Mouse (Mus musculus) testis, postnatal 14 days (tissue): ENCODE data around the gene Dnajc5g.
A peak's percentile ranks its signal among the peaks of the same experiment; 100 is the strongest.

Source experiments
- DNase-seq: peaks from one replicate; pipeline ENCODE4 v3.0.0; 2021; ENCODE audit warnings: low spot score

Dnajc5g gene

DNA sequence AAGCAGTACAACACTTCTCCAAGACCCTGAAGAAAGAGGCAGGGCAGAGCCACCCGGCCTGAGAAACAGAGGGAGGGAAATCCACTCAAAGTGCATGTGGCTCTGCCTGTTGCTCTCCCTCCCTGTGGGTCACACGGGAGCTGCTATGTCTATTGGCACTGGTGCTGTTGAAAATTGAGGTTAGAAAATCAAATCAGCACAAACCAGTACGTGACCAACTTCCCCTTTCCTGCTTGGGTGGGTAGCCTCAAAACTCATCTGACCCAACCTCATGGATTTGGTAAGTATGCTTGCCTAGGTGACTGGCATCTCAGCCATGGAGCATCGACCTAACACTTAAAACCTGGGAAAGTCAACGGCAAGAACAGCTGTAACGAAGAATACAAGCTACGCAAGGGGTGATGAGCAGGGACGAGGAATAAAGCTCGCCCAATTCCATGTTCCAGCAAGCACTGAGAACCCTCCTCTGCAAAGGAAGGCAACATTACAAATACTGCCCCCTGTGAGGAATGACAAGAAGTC lies at the start of gene Dnajc5g:
Gene Dnajc5g (plus strand): TSS at position 472 of the 522 bp plus-strand sequence.
- DNase-seq, result no peak

DNA sequence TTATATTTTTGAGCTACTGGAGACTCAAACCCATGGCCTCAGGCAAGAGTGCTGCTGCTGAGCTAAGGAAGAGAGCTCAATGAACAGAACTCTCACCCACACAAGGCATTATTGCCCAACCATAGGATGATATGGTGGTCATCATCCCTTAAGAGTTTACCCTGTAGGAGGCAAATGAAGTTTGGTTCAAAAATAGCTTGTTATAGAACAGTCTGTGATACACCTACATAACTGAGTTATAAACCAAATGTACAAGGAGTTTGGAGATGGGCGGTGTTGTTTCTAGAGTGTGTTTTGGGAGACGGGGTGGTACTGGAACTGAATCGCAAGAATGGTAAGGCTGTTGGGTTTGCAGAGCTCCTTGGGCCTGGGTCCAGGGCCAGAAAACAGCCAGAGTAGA lies 36.3 kb upstream of the Dnajc5g start:
- DNase-seq, result no peak

GRCm38 (mm10) chr5:31071059-31071458 lies 35.0 kb upstream of the Dnajc5g start:
- no peak for DNase-seq

GRCm38 (mm10) chr5:31071821-31072220 lies 34.3 kb upstream of the Dnajc5g start:
- DNase-seq, result no peak

DNA sequence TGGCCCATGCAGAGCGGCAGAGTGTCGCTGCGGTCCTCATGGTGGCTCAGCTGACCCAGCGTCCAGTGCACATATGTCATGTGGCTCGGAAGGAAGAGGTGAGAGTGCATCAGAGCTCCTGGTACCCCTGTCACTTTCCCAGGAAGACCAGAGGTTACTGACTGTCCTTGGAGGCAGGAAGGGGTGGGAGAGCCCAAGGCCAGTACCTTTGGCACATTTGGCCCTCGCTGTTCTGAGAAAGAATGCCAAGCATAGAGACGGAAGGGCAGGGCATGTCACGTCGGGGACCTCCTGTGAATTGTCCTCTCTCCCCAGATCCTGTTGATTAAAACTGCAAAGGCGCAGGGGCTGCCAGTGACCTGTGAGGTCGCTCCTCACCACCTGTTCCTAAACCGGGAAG lies 32.9 kb upstream of the Dnajc5g start:
- no peak for DNase-seq

DNA sequence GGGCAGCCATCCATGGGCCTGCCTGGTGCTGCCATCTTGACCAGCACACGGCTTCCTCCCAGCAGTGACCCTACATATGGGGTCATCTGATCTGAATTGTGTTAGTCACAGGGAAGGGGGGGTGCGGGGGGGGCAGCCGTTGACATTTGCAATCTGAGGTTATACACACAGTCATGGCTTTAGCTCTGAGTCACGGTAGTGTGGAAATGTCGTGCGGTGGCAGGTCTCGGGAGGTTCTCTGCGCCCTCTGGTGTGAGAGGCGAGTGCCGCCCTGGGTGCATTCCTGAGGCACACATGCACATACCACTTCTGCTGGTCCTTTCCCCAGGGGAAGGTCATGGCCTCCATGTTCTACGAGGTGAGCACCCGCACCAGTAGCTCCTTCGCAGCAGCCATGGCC lies 29.7 kb upstream of the Dnajc5g start:
- no peak for DNase-seq

DNA sequence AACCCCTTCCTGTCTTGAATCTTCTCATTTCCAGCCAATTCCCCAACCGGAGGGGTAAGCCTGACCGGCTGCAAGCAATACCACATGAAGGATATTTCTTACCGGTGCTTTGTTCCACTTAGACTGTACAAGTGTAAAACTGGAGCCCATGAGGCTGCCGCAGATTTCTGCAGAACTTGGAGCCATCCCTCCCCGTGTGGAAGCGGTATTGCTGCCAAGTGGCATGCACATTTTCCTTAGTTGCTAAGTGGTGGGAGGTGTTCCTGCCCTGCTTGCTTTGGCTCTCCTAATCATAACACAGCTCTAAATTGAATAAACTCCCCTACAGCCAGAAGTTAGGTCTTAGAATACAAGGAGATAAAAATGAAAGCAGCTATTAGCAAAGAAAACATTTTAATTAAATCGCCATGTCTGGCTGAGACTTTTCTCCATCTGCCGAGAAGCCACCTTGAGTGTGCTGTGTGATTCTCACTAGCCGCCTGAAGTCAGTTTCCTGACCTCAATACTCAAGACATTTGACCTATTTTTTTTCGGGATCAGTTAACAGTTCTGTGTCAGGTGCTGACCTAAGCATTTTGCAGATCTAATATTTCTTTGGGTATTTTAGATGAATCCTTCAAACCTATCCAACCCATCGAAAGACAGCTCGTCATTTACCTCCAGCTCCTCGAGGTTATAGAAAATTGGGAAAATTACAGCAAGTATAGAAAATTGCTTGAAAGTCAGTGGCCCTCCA lies 25.9 kb upstream of the Dnajc5g start:
- no peak for DNase-seq

GRCm38 (mm10) chr5:31080795-31081164 lies 25.3 kb upstream of the Dnajc5g start:
- DNase-seq, result no peak

GRCm38 (mm10) chr5:31081386-31081785 lies 24.7 kb upstream of the Dnajc5g start:
- no peak for DNase-seq

- DNase-seq, result no peak
Observed at GRCm38 (mm10) chr5:31082355-31082754, 23.7 kb upstream of the Dnajc5g start.

- DNase-seq, result no peak
Observed at GRCm38 (mm10) chr5:31082935-31083625, 23.0 kb upstream of the Dnajc5g start.

GRCm38 (mm10) chr5:31083949-31084348 lies 22.1 kb upstream of the Dnajc5g start:
- DNase-seq, result no peak

- DNase-seq, result no peak
Observed at GRCm38 (mm10) chr5:31086606-31087005, 19.5 kb upstream of the Dnajc5g start.

DNA sequence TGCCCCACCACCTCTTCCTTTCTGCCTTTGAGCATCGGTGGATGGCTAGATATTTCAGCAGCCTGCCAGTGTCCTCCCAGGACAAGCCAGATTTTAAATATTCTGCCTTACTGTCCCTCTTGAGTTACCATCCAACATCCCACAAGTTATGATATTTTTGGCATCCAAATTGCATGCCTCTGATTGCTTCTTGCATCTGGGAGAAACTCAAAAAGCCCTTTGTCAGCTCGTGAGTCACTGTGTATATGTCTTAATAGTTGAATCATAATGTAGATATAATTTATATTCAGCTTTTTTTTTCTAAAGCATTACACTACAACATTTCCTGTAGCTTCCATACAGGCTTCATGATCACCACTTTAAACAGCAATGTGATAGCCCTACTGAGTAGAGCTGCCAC lies 19.0 kb upstream of the Dnajc5g start:
- no peak for DNase-seq

- DNase-seq, result no peak
Observed at GRCm38 (mm10) chr5:31092231-31092975, 13.7 kb upstream of the Dnajc5g start.

DNA sequence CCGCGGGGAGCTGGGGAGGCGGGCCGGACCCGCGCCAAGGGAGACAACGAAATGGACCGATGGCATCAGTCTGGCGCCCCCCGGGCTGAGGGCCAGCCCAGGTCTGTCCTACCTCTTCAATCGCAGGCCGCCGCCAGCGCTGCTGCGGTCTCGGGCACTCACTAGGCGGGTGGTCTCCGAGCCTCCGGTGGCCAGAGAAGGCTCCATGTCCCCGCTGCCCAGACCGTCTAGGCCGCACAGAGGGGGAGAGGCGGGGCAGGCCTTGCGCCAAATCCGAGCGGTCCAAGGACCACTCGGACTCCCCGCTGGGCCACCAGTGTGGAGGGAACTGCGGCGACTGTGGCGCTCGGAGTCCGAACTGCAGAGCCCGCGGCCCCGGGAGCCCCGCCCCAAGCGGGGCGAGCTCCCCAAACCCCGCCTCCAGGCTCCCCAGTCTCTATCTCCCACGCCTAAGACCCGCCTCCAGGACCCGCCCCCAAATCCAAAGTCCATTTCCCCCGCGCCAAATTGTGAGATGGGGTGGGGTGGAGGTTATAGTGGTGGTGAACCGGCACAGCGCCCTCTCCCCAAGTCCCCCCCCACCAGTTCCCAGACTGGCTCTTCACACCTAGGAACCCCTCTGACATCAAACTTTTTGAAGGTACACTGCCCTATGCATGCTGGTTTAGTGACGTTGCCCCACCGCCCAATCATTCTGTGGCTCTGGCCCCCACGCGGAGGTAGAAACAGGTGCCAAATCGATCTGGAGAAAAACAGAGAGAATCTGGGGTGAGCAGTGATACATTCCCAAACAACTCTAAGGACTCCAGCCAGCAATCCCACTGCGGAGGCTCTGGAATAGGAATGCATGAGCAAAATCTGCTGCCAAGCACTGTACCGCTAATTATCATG lies 12.7 kb upstream of the Dnajc5g start:
- DNase-seq, result peak; percentile 35

DNA sequence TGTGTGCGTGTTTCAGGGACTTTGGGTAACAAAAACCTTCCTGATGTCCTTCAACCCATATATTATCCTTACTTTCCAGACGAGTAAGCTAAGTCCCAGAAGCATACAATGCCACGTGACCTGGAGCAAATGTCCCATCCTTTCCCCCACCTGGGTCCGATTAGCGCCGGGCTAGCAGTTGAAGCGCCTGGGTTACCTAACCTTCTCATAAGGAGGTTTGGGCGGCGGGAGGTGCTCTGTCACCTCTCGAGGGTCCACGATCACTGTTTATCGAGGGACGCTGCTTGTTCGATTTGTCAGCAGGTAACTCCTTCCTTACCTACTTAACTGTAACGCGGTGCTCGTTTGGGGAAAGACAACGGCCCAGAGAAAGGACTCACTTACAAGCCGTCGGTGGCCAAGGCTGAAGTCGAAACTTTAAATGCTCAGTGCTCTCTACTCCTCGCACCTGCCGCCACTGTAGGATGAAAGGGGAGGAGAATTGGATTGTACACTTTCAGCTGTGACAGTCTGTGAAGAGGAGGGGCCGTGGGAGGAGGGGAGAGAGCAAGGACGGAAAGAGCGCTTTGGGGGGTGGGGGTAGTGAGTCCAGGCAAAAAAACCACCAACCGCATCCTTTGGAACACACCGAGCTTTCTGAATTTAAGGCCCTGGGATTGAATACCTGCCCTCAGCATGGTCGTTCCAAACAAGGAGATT lies 11.8 kb upstream of the Dnajc5g start:
- DNase-seq, result no peak

DNA sequence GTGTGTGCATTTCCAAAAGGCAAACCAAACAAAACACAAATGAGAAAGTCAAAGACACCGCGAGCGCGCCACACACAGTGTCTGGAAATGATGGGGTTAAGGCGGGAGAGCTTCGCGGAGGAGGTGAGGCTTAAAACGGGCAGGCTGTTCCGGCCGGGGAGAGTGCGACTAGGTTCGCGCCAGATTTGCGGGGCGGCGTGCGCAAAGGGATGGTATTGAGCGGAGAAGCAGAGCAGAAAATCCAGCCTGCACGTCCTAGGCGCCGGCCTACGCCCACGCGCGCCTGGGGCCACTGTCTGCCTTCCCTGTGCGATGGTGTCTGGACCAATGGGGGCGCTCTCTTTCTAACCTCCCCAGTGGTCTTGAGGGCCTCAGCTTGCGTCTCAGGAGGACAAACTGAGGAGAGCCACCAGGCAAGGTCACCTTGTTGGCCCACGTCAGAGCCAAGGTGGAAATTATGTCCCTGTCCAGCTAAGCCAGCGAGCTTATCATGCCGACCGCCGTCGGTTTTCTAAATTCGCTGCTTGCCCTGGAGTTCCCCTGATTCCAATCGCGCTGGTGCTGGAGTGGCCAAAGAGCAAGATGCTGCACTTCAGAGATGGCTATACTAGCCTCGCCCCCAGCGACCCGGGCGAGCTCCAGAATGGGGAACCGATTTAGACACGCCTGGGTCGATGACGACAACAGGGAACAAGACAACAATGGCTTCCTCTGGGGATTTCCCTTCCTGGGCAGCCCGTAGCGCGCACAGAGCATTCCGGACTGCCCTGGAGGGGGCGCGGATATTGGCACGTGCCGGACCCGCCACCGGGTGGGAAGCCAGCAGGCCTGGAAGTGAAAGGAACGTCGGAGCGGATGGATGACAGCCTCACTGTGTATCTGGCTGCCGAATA lies 11.0 kb upstream of the Dnajc5g start:
- DNase-seq, result peak; percentile 26

GRCm38 (mm10) chr5:31095711-31096480 lies 10.2 kb upstream of the Dnajc5g start:
- DNase-seq, result no peak
